Mouse (Mus musculus) large intestine, adult 2 months (tissue): ENCODE measurements around the gene Pias4. TPM values are rescaled to one million over a fixed set of nuclear protein-coding genes. Genes with fewer than 3 reads are reported as not detected.
"Not testable (repeated sequence)": the region's sequence is repeated elsewhere in the genome, so short reads cannot be mapped to it uniquely, and the experiment has no call there.

Source experiments
- DNase-seq: peaks from one replicate; pipeline ENCODE4 v3.0.0-alpha.2; 2012; ENCODE audit warnings: low read depth, low spot score
- WGBS: fragments of 180-500 bp; shearing (Covaris S2); methylation state at CpG from one replicate; pipeline ENCODE4 v1.1.7; 2018; 5-methylcytosine and 5-hydroxymethylcytosine counted together
- polyA plus RNA-seq: library from polyadenylated mRNA; depleted of rRNA; stranded (reverse); fragments of >200 nt; gene quantifications from 2 replicates; pipeline ENCODE4 v1.2.3, GENCODE M21; 2012; rRNA removed

The Pias4 gene
- 40.4 and 40.5 TPM in 2 replicates for polyA plus RNA-seq

GRCm38 (mm10) chr10:81167200-81168086, at the start of gene Pias4:
Gene Pias4 (minus strand): TSS chr10:81167923.
- under 1% methylated on average over 64 of the region's 64 CpGs for WGBS
- DNase-seq: peak; percentile 94

GRCm38 (mm10) chr10:81217267-81217666, 49.5 kb upstream of the Pias4 start:
- 20% methylated on average over 1 of the region's 1 CpGs for WGBS
- DNase-seq: not testable (repeated sequence)

GRCm38 (mm10) chr10:81216810-81217209, 49.1 kb upstream of the Pias4 start:
- no peak for DNase-seq
- 82% methylated on average over 6 of the region's 6 CpGs for WGBS

- 80% methylated on average over 6 of the region's 6 CpGs for WGBS
Observed at GRCm38 (mm10) chr10:81216260-81216659, 48.5 kb upstream of the Pias4 start.

GRCm38 (mm10) chr10:81210154-81210553, 42.4 kb upstream of the Pias4 start:
- DNase-seq: no peak
- WGBS: over 99% methylated on average over 5 of the region's 5 CpGs

More at GRCm38 (mm10) chr10:81216260-81216659, 48.5 kb upstream of the Pias4 start:
- no peak for DNase-seq

- WGBS: 67% methylated on average over 4 of the region's 4 CpGs
- DNase-seq: no peak
Observed at GRCm38 (mm10) chr10:81204137-81204536, 36.4 kb upstream of the Pias4 start.

- WGBS: 48% methylated on average over 8 of the region's 8 CpGs
- DNase-seq: no peak
Observed at GRCm38 (mm10) chr10:81202978-81203720, 35.4 kb upstream of the Pias4 start.

GRCm38 (mm10) chr10:81201807-81202758, 34.4 kb upstream of the Pias4 start, which contains the start of gene Nmrk2:
Gene Nmrk2 (minus strand): TSS chr10:81202051.
- no peak for DNase-seq
- WGBS: 67% methylated on average over 13 of the region's 13 CpGs

GRCm38 (mm10) chr10:81200605-81201287, 33.0 kb upstream of the Pias4 start:
- DNase-seq: no peak
- 81% methylated on average over 20 of the region's 20 CpGs for WGBS

- DNase-seq: no peak
- WGBS: 83% methylated on average over 13 of the region's 13 CpGs
Observed at GRCm38 (mm10) chr10:81200141-81200540, 32.4 kb upstream of the Pias4 start.

GRCm38 (mm10) chr10:81198990-81199389, 31.3 kb upstream of the Pias4 start:
- WGBS: 87% methylated on average over 6 of the region's 6 CpGs
- DNase-seq: no peak

- no peak for DNase-seq
- WGBS: 3% methylated on average over 9 of the region's 9 CpGs
Observed at GRCm38 (mm10) chr10:81198230-81198629, 30.5 kb upstream of the Pias4 start.

GRCm38 (mm10) chr10:81197305-81197704, 29.6 kb upstream of the Pias4 start:
- DNase-seq: no peak
- 50% methylated on average over 6 of the region's 6 CpGs for WGBS

- 49% methylated on average over 11 of the region's 11 CpGs for WGBS
- no peak for DNase-seq
Observed at GRCm38 (mm10) chr10:81196470-81197065, 28.8 kb upstream of the Pias4 start.

GRCm38 (mm10) chr10:81195300-81195699, 27.6 kb upstream of the Pias4 start:
- WGBS: 65% methylated on average over 4 of the region's 4 CpGs
- no peak for DNase-seq

GRCm38 (mm10) chr10:81193991-81194774, 26.5 kb upstream of the Pias4 start:
- WGBS: 10% methylated on average over 37 of the region's 37 CpGs
- DNase-seq: no peak

- DNase-seq: no peak
- WGBS: 2% methylated on average over 19 of the region's 19 CpGs
Observed at GRCm38 (mm10) chr10:81192968-81193501, 25.3 kb upstream of the Pias4 start.
